Mouse (Mus musculus) stomach, embryonic 14.5 days (tissue): Measurements from ENCODE around the gene Tex33. TPM values are rescaled to one million over a fixed set of nuclear protein-coding genes. Genes with fewer than 3 reads are reported as not detected.
"Not testable (repeated sequence)": the region's sequence is repeated elsewhere in the genome, so short reads cannot be mapped to it uniquely, and the experiment has no call there.

Experiments used
- ATAC-seq: fragments of 200-750 bp; cut with Nextera tagmentation; 2 replicates; pipeline ENCODE4 v1.8.0; 2017; ENCODE audit warnings: low read depth, moderate TSS enrichment; ENCODE audit not compliant: insufficient number of reproducible peaks, insufficient read depth, low FRiP score
- H3K27ac ChIP-seq: fragments of 300-500 bp; sonication (generic); 2 replicates; pipeline ENCODE4 v1.5.1; 2014; ENCODE audit warnings: mild to moderate bottlenecking, low read length, moderate library complexity, mixed read lengths
- H3K27me3 ChIP-seq: fragments of 300-500 bp; sonication (generic); 2 replicates; pipeline ENCODE4 v1.6.1; 2014; ENCODE audit warnings: low read length, control low read depth, mixed read lengths; ENCODE audit not compliant: control insufficient read depth, insufficient read depth
- H3K36me3 ChIP-seq: fragments of 300-500 bp; sonication (generic); 2 replicates; pipeline ENCODE4 v1.6.1; 2014; ENCODE audit warnings: mild to moderate bottlenecking, control low read depth, low read length, moderate library complexity, mixed read lengths; ENCODE audit not compliant: control insufficient read depth, insufficient read depth
- H3K4me1 ChIP-seq: fragments of 300-500 bp; sonication (generic); 2 replicates; pipeline ENCODE4 v1.6.1; 2014; ENCODE audit warnings: low read length, control low read depth, mixed read lengths; ENCODE audit not compliant: control insufficient read depth, insufficient read depth
- H3K4me2 ChIP-seq: fragments of 300-500 bp; sonication (generic); replicated peaks from 2 replicates; pipeline ENCODE4 v1.6.1; 2014; ENCODE audit warnings: low read depth, low read length, control low read depth
- H3K4me3 ChIP-seq: fragments of 300-500 bp; sonication (generic); 2 replicates; pipeline ENCODE4 v1.5.1; 2014; ENCODE audit warnings: low read depth, low read length, control low read depth
- H3K9ac ChIP-seq: fragments of 300-500 bp; sonication (generic); replicated peaks from 2 replicates; pipeline ENCODE4 v1.6.1; 2014; ENCODE audit warnings: low read depth, mild to moderate bottlenecking, control low read depth, low read length, moderate library complexity, mixed read lengths
- H3K9me3 ChIP-seq: fragments of 300-500 bp; sonication (generic); 2 replicates; pipeline ENCODE4 v1.6.1; 2016; ENCODE audit warnings: low read depth, low read length, control low read depth; ENCODE audit not compliant: control insufficient read depth
- WGBS: fragments of 180-500 bp; shearing (Covaris S2); extraction: QIAGEN DNeasy Blood & Tissue Kit; methylation state at CpG from one replicate; pipeline ENCODE4 v1.1.7; 2014; 5-methylcytosine and 5-hydroxymethylcytosine counted together
- polyA plus RNA-seq: library from polyadenylated mRNA; unstranded; fragments of >200 nt; fragmentation: Nextera tagmentation; extraction: Ambion mirVana; gene quantifications from 2 replicates; pipeline ENCODE4 v1.2.1, GENCODE M21; 2014

The Tex33 gene
- polyA plus RNA-seq, 1 experiment from 2014 or later: not detected

- Histone ChIP-seq H3K9ac (no peak overlapping the region), H3K36me3 (no peaks in the 10 kb centered on the region), H3K4me2 (no peak overlapping the region), H3K4me3 (no peak overlapping the region), H3K27ac (no peak overlapping the region), H3K9me3 (no peaks in the 10 kb centered on the region), H3K27me3 (no peaks in the 10 kb centered on the region), H3K4me1 (no peaks in the 10 kb centered on the region)
- no peak for ATAC-seq
- 0% methylated on average over 1 of the region's 1 CpGs for WGBS
These were observed 40.8 kb downstream of the Tex33 start for GRCm38 (mm10) chr15:78354958-78355357.

- Histone ChIP-seq H3K4me3 (no peak overlapping the region), H3K4me2 (no peak overlapping the region), H3K9ac (no peak overlapping the region), H3K27ac (no peak overlapping the region), H3K36me3 (no peaks in the 10 kb centered on the region), H3K27me3 (no peaks in the 10 kb centered on the region), H3K9me3 (no peaks in the 10 kb centered on the region), H3K4me1 (no peaks in the 10 kb centered on the region)
- ATAC-seq: no peak
- 54% methylated on average over 3 of the region's 3 CpGs for WGBS
These were observed 44.0 kb downstream of the Tex33 start for GRCm38 (mm10) chr15:78351586-78352165.

GRCm38 (mm10) chr15:78344567-78344966 lies 51.1 kb downstream of the Tex33 start:
- H3K9me3 ChIP-seq: no peaks in the 10 kb centered on the region
- H3K27me3 ChIP-seq: no peaks in the 10 kb centered on the region
- WGBS: 92% methylated on average over 3 of the region's 3 CpGs
- H3K27ac ChIP-seq: no peak overlapping the region
- no peaks in the 10 kb centered on the region for H3K36me3 ChIP-seq
- no peak for ATAC-seq
- no peak overlapping the region for H3K9ac ChIP-seq
- no peak overlapping the region for H3K4me3 ChIP-seq
- no peaks in the 10 kb centered on the region for H3K4me1 ChIP-seq
- no peak overlapping the region for H3K4me2 ChIP-seq

GRCm38 (mm10) chr15:78343683-78344082 lies 52.0 kb downstream of the Tex33 start:
- no peak for ATAC-seq

GRCm38 (mm10) chr15:78340919-78341318 lies 54.8 kb downstream of the Tex33 start:
- not testable (repeated sequence) for H3K9me3 ChIP-seq, H3K36me3 ChIP-seq, H3K4me3 ChIP-seq, H3K27me3 ChIP-seq, H3K9ac ChIP-seq, ATAC-seq, H3K4me2 ChIP-seq, H3K27ac ChIP-seq, H3K4me1 ChIP-seq
- 56% methylated on average over 6 of the region's 7 CpGs for WGBS

More at GRCm38 (mm10) chr15:78343683-78344082, 52.0 kb downstream of the Tex33 start:
- WGBS: 6% methylated on average over 1 of the region's 1 CpGs
- Histone ChIP-seq H3K4me2 (no peak overlapping the region), H3K4me3 (no peak overlapping the region), H3K27ac (no peak overlapping the region), H3K9me3 (no peaks in the 10 kb centered on the region), H3K4me1 (no peaks in the 10 kb centered on the region), H3K36me3 (no peaks in the 10 kb centered on the region), H3K27me3 (no peaks in the 10 kb centered on the region), H3K9ac (no peak overlapping the region)

GRCm38 (mm10) chr15:78339627-78340423 lies 55.9 kb downstream of the Tex33 start:
- not testable (repeated sequence) for ATAC-seq, H3K4me3 ChIP-seq, H3K36me3 ChIP-seq, H3K4me1 ChIP-seq, H3K27ac ChIP-seq, H3K9ac ChIP-seq, H3K27me3 ChIP-seq, H3K4me2 ChIP-seq, H3K9me3 ChIP-seq
- WGBS: 34% methylated on average over 7 of the region's 7 CpGs

GRCm38 (mm10) chr15:78334380-78334779 lies 61.3 kb downstream of the Tex33 start:
- Histone ChIP-seq H3K9me3 (no peaks in the 10 kb centered on the region), H3K36me3 (no peaks in the 10 kb centered on the region), H3K4me2 (no peak overlapping the region), H3K4me3 (no peak overlapping the region), H3K4me1 (no peaks in the 10 kb centered on the region), H3K27me3 (no peaks in the 10 kb centered on the region), H3K27ac (no peak overlapping the region), H3K9ac (no peak overlapping the region)
- ATAC-seq: no peak
- WGBS: 68% methylated on average over 3 of the region's 3 CpGs

- Histone ChIP-seq H3K9me3 (no peaks in the 10 kb centered on the region), H3K27me3 (no peaks in the 10 kb centered on the region), H3K4me2 (no peak overlapping the region), H3K27ac (no peak overlapping the region), H3K9ac (no peak overlapping the region), H3K4me1 (no peaks in the 10 kb centered on the region), H3K4me3 (no peak overlapping the region), H3K36me3 (no peaks in the 10 kb centered on the region)
- ATAC-seq: no peak
- 68% methylated on average over 6 of the region's 6 CpGs for WGBS
These were observed 62.7 kb downstream of the Tex33 start for GRCm38 (mm10) chr15:78332981-78333380.
